Mouse (Mus musculus): ENCODE measurements around the gene Mllt6.
"Not testable (repeated sequence)": the region's sequence is repeated elsewhere in the genome, so short reads cannot be mapped to it uniquely, and the experiment has no call there.

Gene Mllt6

GRCm38 (mm10) chr11:97644834-97645233 lies 18.4 kb upstream of the Mllt6 start:
- peak in 1 of 2 experiments; percentile 69 for DNase-seq (ENCODE audit: low spot score in 2 of 2)

GRCm38 (mm10) chr11:97648541-97648940 lies 14.7 kb upstream of the Mllt6 start:
- not testable (repeated sequence) for DNase-seq (ENCODE audit: low spot score in 2 of 2)

GRCm38 (mm10) chr11:97650341-97650740 lies 12.9 kb upstream of the Mllt6 start:
- DNase-seq (ENCODE audit: low spot score in 2 of 2) = no peak

- DNase-seq (ENCODE audit: low spot score in 2 of 2) = not testable (repeated sequence)
Measured at GRCm38 (mm10) chr11:97653376-97653775, 9.8 kb upstream of the Mllt6 start.

- no peak for DNase-seq (ENCODE audit: low spot score in 2 of 2)
Measured at GRCm38 (mm10) chr11:97654210-97654609, 9.0 kb upstream of the Mllt6 start.

GRCm38 (mm10) chr11:97656269-97656971 lies 6.8 kb upstream of the Mllt6 start:
- DNase-seq (ENCODE audit: low spot score in 2 of 2) = no peak

- DNase-seq (ENCODE audit: low spot score in 2 of 2) = no peak
Measured at GRCm38 (mm10) chr11:97657184-97657945, 5.8 kb upstream of the Mllt6 start.

GRCm38 (mm10) chr11:97657967-97658366 lies 5.2 kb upstream of the Mllt6 start:
- DNase-seq (ENCODE audit: low spot score in 2 of 2) = not testable (repeated sequence)

GRCm38 (mm10) chr11:97658751-97659266 lies 4.4 kb upstream of the Mllt6 start:
- no peak for DNase-seq (ENCODE audit: low spot score in 2 of 2)

- DNase-seq (ENCODE audit: low spot score in 2 of 2) = no peak
Measured at GRCm38 (mm10) chr11:97659267-97659989, 3.8 kb upstream of the Mllt6 start.

- peak in 1 of 2 experiments; percentile 69 for DNase-seq (ENCODE audit: low spot score in 2 of 2)
Measured at GRCm38 (mm10) chr11:97659990-97660714, 3.1 kb upstream of the Mllt6 start.

- no peak for DNase-seq (ENCODE audit: low spot score in 2 of 2)
Measured at GRCm38 (mm10) chr11:97660734-97661647, 2.2 kb upstream of the Mllt6 start.

- no peak for DNase-seq (ENCODE audit: low spot score in 2 of 2)
Measured at GRCm38 (mm10) chr11:97661648-97662133, 1.5 kb upstream of the Mllt6 start.

GRCm38 (mm10) chr11:97662207-97662892 lies 864 bp upstream of the Mllt6 start:
- DNase-seq (ENCODE audit: low spot score in 2 of 2) = no peak

GRCm38 (mm10) chr11:97663528-97664338 lies 519 bp downstream of the Mllt6 start:
- DNase-seq (ENCODE audit: low spot score in 2 of 2) = no peak

- DNase-seq (ENCODE audit: low spot score in 2 of 2) = no peak
Measured at GRCm38 (mm10) chr11:97664339-97664665, 1.1 kb downstream of the Mllt6 start.

- no peak for DNase-seq (ENCODE audit: low spot score in 2 of 2)
Measured at GRCm38 (mm10) chr11:97664771-97665240, 1.6 kb downstream of the Mllt6 start.

GRCm38 (mm10) chr11:97665431-97665830 lies 2.2 kb downstream of the Mllt6 start:
- DNase-seq (ENCODE audit: low spot score in 2 of 2) = no peak

- DNase-seq (ENCODE audit: low spot score in 2 of 2) = no peak
Measured at GRCm38 (mm10) chr11:97666221-97666620, 3.0 kb downstream of the Mllt6 start.
